Mouse (Mus musculus) olfactory bulb, adult 2 months (tissue): Measurements from ENCODE around the gene Tmtc1.

Experiments used
- CTCF ChIP-seq: fragments of 200-500 bp; IDR thresholded peaks from 2 replicates; pipeline ENCODE4 v1.5.1; 2012; ENCODE audit warnings: low read depth, mild to moderate bottlenecking, low read length, moderate library complexity; ENCODE audit not compliant: insufficient read depth
- POLR2A ChIP-seq: fragments of 200-500 bp; IDR thresholded peaks from 2 replicates; pipeline ENCODE4 v1.6.1; 2012; ENCODE audit warnings: mild to moderate bottlenecking, low read depth, low read length, moderate library complexity; ENCODE audit not compliant: insufficient read depth

- no peak for TF ChIP-seq POLR2A
- TF ChIP-seq CTCF: no peak
Observed at GRCm38 (mm10) chr6:148296418-148296817, 147.8 kb downstream of the Tmtc1 start.
